Mouse (Mus musculus) heart, embryonic 11.5 days (tissue): ENCODE measurements at regions not wholly inside any gene's neighbourhood (a gene's known extent, or its start where the extent isn't known, plus 50 kb on each side); places are given as distances from the start of the nearest gene placed in this dataset.
"Not testable (repeated sequence)": the region's sequence is repeated elsewhere in the genome, so short reads cannot be mapped to it uniquely, and the experiment has no call there.

Experiments
- ATAC-seq: fragments of 200-750 bp; cut with Nextera tagmentation; replicated peaks from 2 replicates; pipeline ENCODE4 v1.8.0; 2017; ENCODE audit warnings: moderate library complexity; ENCODE audit not compliant: insufficient number of reproducible peaks, low FRiP score, low TSS enrichment
- H3K27ac ChIP-seq: fragments of 300-500 bp; sonication (generic); 2 replicates; pipeline ENCODE4 v1.5.1; 2014; ENCODE audit warnings: mild to moderate bottlenecking, low read depth, low read length
- H3K27me3 ChIP-seq: fragments of 300-500 bp; sonication (generic); 2 replicates; pipeline ENCODE4 v1.6.1; 2014; ENCODE audit warnings: mild to moderate bottlenecking, low read length, mixed read lengths; ENCODE audit not compliant: control insufficient read depth, insufficient read depth
- H3K36me3 ChIP-seq: fragments of 300-500 bp; sonication (generic); 2 replicates; pipeline ENCODE4 v1.6.1; 2014; ENCODE audit warnings: mild to moderate bottlenecking, low read length, moderate library complexity, mixed read lengths; ENCODE audit not compliant: control insufficient read depth, insufficient read depth
- H3K4me1 ChIP-seq: fragments of 300-500 bp; sonication (generic); 2 replicates; pipeline ENCODE4 v1.6.1; 2014; ENCODE audit warnings: low read length; ENCODE audit not compliant: control insufficient read depth, insufficient read depth
- H3K4me2 ChIP-seq: fragments of 300-500 bp; sonication (generic); 2 replicates; pipeline ENCODE4 v1.6.1; 2014; ENCODE audit warnings: mild to moderate bottlenecking, moderate library complexity
- H3K4me3 ChIP-seq: fragments of 300-500 bp; sonication (generic); 2 replicates; pipeline ENCODE4 v1.5.1; 2014; ENCODE audit warnings: low read depth, low read length
- H3K9ac ChIP-seq: fragments of 300-500 bp; sonication (generic); 2 replicates; pipeline ENCODE4 v1.6.1; 2014; ENCODE audit warnings: mild to moderate bottlenecking, low read depth, low read length, moderate library complexity
- H3K9me3 ChIP-seq: fragments of 300-500 bp; sonication (generic); replicated peaks from 2 replicates; pipeline ENCODE4 v1.6.1; 2016; ENCODE audit warnings: low read length; ENCODE audit not compliant: control insufficient read depth
- WGBS: fragments of 180-500 bp; shearing (Covaris S2); extraction: QIAGEN DNeasy Blood & Tissue Kit; methylation state at CpG from one replicate; pipeline ENCODE4 v1.1.7; 2014; ENCODE audit not compliant: insufficient replicate concordance; 5-methylcytosine and 5-hydroxymethylcytosine counted together

- Histone ChIP-seq H3K9me3 (no peaks in the 10 kb centered on the region), H3K27ac (no peak overlapping the region), H3K4me1 (no peaks in the 10 kb centered on the region), H3K27me3 (no peaks in the 10 kb centered on the region), H3K36me3 (no peaks in the 10 kb centered on the region), H3K9ac (no peak overlapping the region), H3K4me3 (no peak overlapping the region), H3K4me2 (no peak overlapping the region)
- WGBS = 68% methylated on average over 14 of the region's 14 CpGs
- ATAC-seq = no peak
Observed at GRCm38 (mm10) chr16:42546229-42547163, 206.0 kb upstream of the Gap43 start.

GRCm38 (mm10) chr16:42517321-42517720, 176.9 kb upstream of the Gap43 start:
- Histone ChIP-seq H3K4me1 (no peaks in the 10 kb centered on the region), H3K27me3 (no peaks in the 10 kb centered on the region), H3K27ac (no peak overlapping the region), H3K36me3 (no peaks in the 10 kb centered on the region), H3K9me3 (no peaks in the 10 kb centered on the region), H3K4me3 (no peak overlapping the region), H3K4me2 (no peak overlapping the region), H3K9ac (no peak overlapping the region)
- 35% methylated on average over 4 of the region's 4 CpGs for WGBS
- no peak for ATAC-seq

GRCm38 (mm10) chr16:42515929-42516328, 175.5 kb upstream of the Gap43 start:
- H3K4me1 ChIP-seq = no peaks in the 10 kb centered on the region
- ATAC-seq = no peak
- no peaks in the 10 kb centered on the region for H3K27me3 ChIP-seq
- 81% methylated on average over 3 of the region's 3 CpGs for WGBS
- no peak overlapping the region for H3K9ac ChIP-seq
- no peak overlapping the region for H3K27ac ChIP-seq
- no peak overlapping the region for H3K4me3 ChIP-seq
- H3K4me2 ChIP-seq = no peak overlapping the region
- H3K36me3 ChIP-seq = no peaks in the 10 kb centered on the region
- H3K9me3 ChIP-seq = no peaks in the 10 kb centered on the region

GRCm38 (mm10) chr16:42505107-42505506, 164.7 kb upstream of the Gap43 start:
- no peak overlapping the region for H3K27ac ChIP-seq
- H3K27me3 ChIP-seq = no peaks in the 10 kb centered on the region
- no peaks in the 10 kb centered on the region for H3K4me1 ChIP-seq
- H3K9ac ChIP-seq = no peak overlapping the region
- no peaks in the 10 kb centered on the region for H3K9me3 ChIP-seq
- H3K4me3 ChIP-seq = no peak overlapping the region
- H3K4me2 ChIP-seq = no peak overlapping the region
- ATAC-seq = no peak
- 58% methylated on average over 9 of the region's 9 CpGs for WGBS
- H3K36me3 ChIP-seq = no peaks in the 10 kb centered on the region

- no peak overlapping the region for H3K27ac ChIP-seq
- H3K4me3 ChIP-seq = no peak overlapping the region
- no peaks in the 10 kb centered on the region for H3K9me3 ChIP-seq
- H3K4me2 ChIP-seq = no peak overlapping the region
- H3K27me3 ChIP-seq = no peaks in the 10 kb centered on the region
- no peaks in the 10 kb centered on the region for H3K36me3 ChIP-seq
- ATAC-seq = no peak
- no peak overlapping the region for H3K9ac ChIP-seq
- H3K4me1 ChIP-seq = no peaks in the 10 kb centered on the region
- 81% methylated on average over 2 of the region's 2 CpGs for WGBS
Observed at GRCm38 (mm10) chr16:42501713-42502112, 161.3 kb upstream of the Gap43 start.

GRCm38 (mm10) chr16:42501109-42501508, 160.7 kb upstream of the Gap43 start:
- not testable (repeated sequence) for H3K36me3 ChIP-seq, H3K27ac ChIP-seq, H3K27me3 ChIP-seq, H3K4me3 ChIP-seq, H3K9ac ChIP-seq, H3K4me1 ChIP-seq, ATAC-seq, H3K9me3 ChIP-seq, H3K4me2 ChIP-seq
- 43% methylated on average over 3 of the region's 3 CpGs for WGBS

- Histone ChIP-seq H3K27me3 (no peaks in the 10 kb centered on the region), H3K4me2 (no peak overlapping the region), H3K36me3 (no peaks in the 10 kb centered on the region), H3K9ac (no peak overlapping the region), H3K4me1 (no peaks in the 10 kb centered on the region), H3K4me3 (no peak overlapping the region), H3K9me3 (no peaks in the 10 kb centered on the region), H3K27ac (no peak overlapping the region)
- no peak for ATAC-seq
- WGBS = 91% methylated on average over 6 of the region's 6 CpGs
Observed at GRCm38 (mm10) chr16:42499514-42499913, 159.1 kb upstream of the Gap43 start.

- H3K27ac ChIP-seq = no peak overlapping the region
- H3K27me3 ChIP-seq = no peaks in the 10 kb centered on the region
- no peak overlapping the region for H3K4me2 ChIP-seq
- H3K9ac ChIP-seq = no peak overlapping the region
- H3K9me3 ChIP-seq = no peaks in the 10 kb centered on the region
- no peak for ATAC-seq
- H3K36me3 ChIP-seq = no peaks in the 10 kb centered on the region
- H3K4me1 ChIP-seq = no peaks in the 10 kb centered on the region
- no peak overlapping the region for H3K4me3 ChIP-seq
- WGBS = 60% methylated on average over 2 of the region's 2 CpGs
Observed at GRCm38 (mm10) chr16:42498368-42498767, 157.9 kb upstream of the Gap43 start.

- WGBS = 86% methylated on average over 1 of the region's 1 CpGs
- Histone ChIP-seq H3K4me2 (no peak overlapping the region), H3K9ac (no peak overlapping the region), H3K27me3 (no peaks in the 10 kb centered on the region), H3K4me3 (no peak overlapping the region), H3K9me3 (no peaks in the 10 kb centered on the region), H3K4me1 (no peaks in the 10 kb centered on the region), H3K36me3 (no peaks in the 10 kb centered on the region), H3K27ac (no peak overlapping the region)
- no peak for ATAC-seq
Observed at GRCm38 (mm10) chr16:42493596-42493995, 153.1 kb upstream of the Gap43 start.
